Mouse (Mus musculus): ENCODE measurements around the gene Zmiz1. TPM values are rescaled to one million over a fixed set of nuclear protein-coding genes. Genes with fewer than 3 reads are reported as not detected.

Zmiz1 gene
- polyA plus RNA-seq, 1 experiment from 2014 or later: 91.0 TPM

GRCm38 (mm10) chr14:25467911-25468668 lies 9.1 kb downstream of the Zmiz1 start:
- DNase-seq: no peak
- Histone ChIP-seq H3K36me3 (ENCODE audit: control insufficient read depth, insufficient read depth, low read length) (no peaks in the 10 kb centered on the region), H3K27me3 (ENCODE audit: control insufficient read depth, insufficient read depth, low read length) (no peaks in the 10 kb centered on the region), H3K9me3 (ENCODE audit: control insufficient read depth, low read length) (no peaks in the 10 kb centered on the region), H3K4me2 (ENCODE audit: low read length) (no peak overlapping the region), H3K27ac (replicated peaks; ENCODE audit: low read depth, low read length) (peak overlapping the region; percentile 1; the same call in 1 of the 2 replicates), H3K4me3 (replicated peaks; ENCODE audit: low read depth, low read length) (no peak overlapping the region), H3K9ac (replicated peaks; ENCODE audit: low read length) (no peak overlapping the region), H3K4me1 (ENCODE audit: control insufficient read depth, insufficient read depth, low read length) (peaks cover 85% of the 10 kb centered on the region)
- no peak for ATAC-seq (ENCODE audit: low FRiP score, low TSS enrichment)
- WGBS: 75% methylated on average over 10 of the region's 10 CpGs

DNA sequence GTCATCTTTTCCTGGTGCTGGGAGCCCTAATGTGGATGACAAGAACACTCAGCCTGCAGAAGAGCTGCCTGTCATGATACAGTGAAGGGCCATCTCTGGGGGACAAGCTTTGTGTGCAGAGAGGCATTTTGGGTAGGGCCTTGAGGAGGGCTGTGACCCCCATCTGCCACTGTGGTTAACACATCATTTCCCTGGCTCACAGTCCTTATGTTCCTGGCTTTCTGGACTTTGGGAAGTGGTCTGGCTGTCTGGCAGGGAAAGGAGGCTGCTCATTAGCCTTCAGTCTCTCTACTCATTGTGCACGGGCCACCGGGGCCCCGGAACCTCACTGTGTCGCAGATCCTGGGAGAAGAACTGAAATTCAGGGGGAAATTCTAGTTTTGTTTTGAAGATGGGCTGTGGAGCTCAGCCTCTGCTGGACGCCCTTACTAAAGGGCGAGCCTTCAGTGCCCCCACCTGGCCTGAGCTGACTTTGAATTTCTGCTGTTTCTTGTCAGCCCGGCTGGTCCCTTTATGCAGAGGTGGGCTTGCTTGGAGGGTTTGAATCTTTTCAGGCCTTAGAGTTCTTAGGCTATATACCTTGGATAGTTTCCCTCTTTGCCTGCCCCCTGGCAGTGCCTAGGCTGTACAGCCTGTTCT lies 10.0 kb downstream of the Zmiz1 start:
- Histone ChIP-seq H3K36me3 (ENCODE audit: control insufficient read depth, insufficient read depth, low read length) (no peaks in the 10 kb centered on the region), H3K4me1 (ENCODE audit: control insufficient read depth, insufficient read depth, low read length) (peaks cover 83% of the 10 kb centered on the region), H3K27ac (replicated peaks; ENCODE audit: low read depth, low read length) (peak overlapping the region; percentile 49), H3K4me2 (ENCODE audit: low read length) (no peak overlapping the region), H3K4me3 (replicated peaks; ENCODE audit: low read depth, low read length) (no peak overlapping the region), H3K9me3 (ENCODE audit: control insufficient read depth, low read length) (no peaks in the 10 kb centered on the region), H3K27me3 (ENCODE audit: control insufficient read depth, insufficient read depth, low read length) (no peaks in the 10 kb centered on the region), H3K9ac (replicated peaks; ENCODE audit: low read length) (no peak overlapping the region; the same call in 1 of the 2 replicates)
- WGBS: 57% methylated on average over 7 of the region's 7 CpGs
- DNase-seq: no peak
- no peak for ATAC-seq (ENCODE audit: low FRiP score, low TSS enrichment)

GRCm38 (mm10) chr14:25470224-25470805 lies 11.3 kb downstream of the Zmiz1 start:
- Histone ChIP-seq H3K27ac (replicated peaks; ENCODE audit: low read depth, low read length) (no peak overlapping the region), H3K4me1 (ENCODE audit: control insufficient read depth, insufficient read depth, low read length) (peaks cover 83% of the 10 kb centered on the region), H3K4me2 (ENCODE audit: low read length) (no peak overlapping the region), H3K36me3 (ENCODE audit: control insufficient read depth, insufficient read depth, low read length) (no peaks in the 10 kb centered on the region), H3K9me3 (ENCODE audit: control insufficient read depth, low read length) (no peaks in the 10 kb centered on the region), H3K4me3 (replicated peaks; ENCODE audit: low read depth, low read length) (no peak overlapping the region), H3K9ac (replicated peaks; ENCODE audit: low read length) (no peak overlapping the region), H3K27me3 (ENCODE audit: control insufficient read depth, insufficient read depth, low read length) (no peaks in the 10 kb centered on the region)
- DNase-seq (no peak), ATAC-seq (ENCODE audit: low FRiP score, low TSS enrichment) (no peak)
- 74% methylated on average over 7 of the region's 7 CpGs for WGBS

DNA sequence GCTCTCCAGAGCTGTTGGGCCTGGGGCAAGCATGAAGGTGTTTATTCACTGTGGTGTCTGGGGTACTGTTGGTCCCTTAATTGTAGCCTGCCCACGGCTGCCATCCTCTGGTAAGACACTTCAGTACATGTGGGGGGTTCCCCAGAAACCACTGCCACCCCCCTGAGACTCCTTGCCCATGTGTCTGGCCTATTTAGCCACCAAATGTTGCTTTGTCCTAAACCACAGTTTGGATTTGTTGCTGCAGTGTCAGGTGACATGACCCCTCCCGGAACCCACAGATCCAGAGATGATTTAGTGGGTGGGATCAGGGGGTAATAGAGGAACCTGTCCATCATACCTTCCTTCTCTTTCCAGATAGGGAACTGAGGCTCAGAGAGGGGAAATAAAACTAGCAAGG lies 12.1 kb downstream of the Zmiz1 start:
- ATAC-seq (ENCODE audit: low FRiP score, low TSS enrichment) (no peak), DNase-seq (no peak)
- H3K27ac ChIP-seq (replicated peaks; ENCODE audit: low read depth, low read length): 0 out of 2 replicates have a peak overlapping the region, but pooled peaks have one; percentile 26
- H3K4me3 ChIP-seq (replicated peaks; ENCODE audit: low read depth, low read length): no peak overlapping the region
- no peaks in the 10 kb centered on the region for H3K9me3 ChIP-seq (ENCODE audit: control insufficient read depth, low read length)
- peaks cover 83% of the 10 kb centered on the region for H3K4me1 ChIP-seq (ENCODE audit: control insufficient read depth, insufficient read depth, low read length)
- no peaks in the 10 kb centered on the region for H3K27me3 ChIP-seq (ENCODE audit: control insufficient read depth, insufficient read depth, low read length)
- H3K36me3 ChIP-seq (ENCODE audit: control insufficient read depth, insufficient read depth, low read length): no peaks in the 10 kb centered on the region
- WGBS: 69% methylated on average over 2 of the region's 2 CpGs
- H3K4me2 ChIP-seq (ENCODE audit: low read length): no peak overlapping the region
- H3K9ac ChIP-seq (replicated peaks; ENCODE audit: low read length): no peak overlapping the region

DNA sequence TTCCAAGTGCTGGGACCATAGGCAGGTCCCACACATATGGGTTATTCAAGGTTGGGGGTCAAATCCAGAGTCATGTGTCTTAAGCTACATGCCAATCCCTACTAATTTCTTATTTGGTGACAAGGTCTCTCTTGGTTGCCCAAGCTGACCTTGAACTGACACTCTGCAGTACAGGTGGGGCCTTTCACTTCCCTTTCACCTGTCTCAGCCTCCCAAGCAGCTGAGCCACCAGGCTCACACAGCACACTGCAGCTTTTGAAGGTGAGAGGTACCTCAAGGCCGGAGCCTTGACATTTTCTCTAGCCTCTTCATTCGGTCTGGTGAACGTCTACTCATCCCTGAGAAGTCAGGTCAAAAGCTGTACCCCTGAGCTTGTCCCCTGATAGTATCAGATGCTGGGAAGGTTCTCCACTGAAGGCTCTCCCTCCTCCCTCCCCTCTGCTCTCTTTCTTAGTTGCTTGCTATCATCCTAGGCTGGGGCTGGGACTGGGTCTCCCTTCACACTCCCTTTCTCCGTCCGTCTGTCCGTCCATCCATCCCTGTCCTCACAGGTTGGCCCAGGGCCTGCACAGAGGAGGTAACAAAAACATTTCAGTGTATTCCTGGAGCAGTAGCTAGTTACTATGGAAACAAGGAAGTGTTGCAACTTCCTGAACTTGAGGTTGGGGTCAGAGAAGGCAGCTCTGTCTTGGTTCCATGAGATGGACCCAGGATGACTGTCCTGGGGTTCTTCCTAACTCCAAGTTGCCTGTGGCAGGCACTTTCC lies 13.3 kb downstream of the Zmiz1 start:
- no peak for ATAC-seq (ENCODE audit: low FRiP score, low TSS enrichment)
- Histone ChIP-seq H3K9ac (replicated peaks; ENCODE audit: low read length) (no peak overlapping the region), H3K9me3 (ENCODE audit: control insufficient read depth, low read length) (no peaks in the 10 kb centered on the region), H3K4me2 (ENCODE audit: low read length) (no peak overlapping the region), H3K27me3 (ENCODE audit: control insufficient read depth, insufficient read depth, low read length) (no peaks in the 10 kb centered on the region), H3K4me1 (ENCODE audit: control insufficient read depth, insufficient read depth, low read length) (peaks cover 86% of the 10 kb centered on the region), H3K36me3 (ENCODE audit: control insufficient read depth, insufficient read depth, low read length) (no peaks in the 10 kb centered on the region), H3K27ac (replicated peaks; ENCODE audit: low read depth, low read length) (0 out of 2 replicates have a peak overlapping the region, but pooled peaks have one; percentile 60), H3K4me3 (replicated peaks; ENCODE audit: low read depth, low read length) (no peak overlapping the region)
- no peak for DNase-seq
- WGBS: 69% methylated on average over 6 of the region's 6 CpGs

GRCm38 (mm10) chr14:25472981-25473649 lies 14.1 kb downstream of the Zmiz1 start:
- Histone ChIP-seq H3K27ac (replicated peaks; ENCODE audit: low read depth, low read length) (peak overlapping the region; percentile 60), H3K4me3 (replicated peaks; ENCODE audit: low read depth, low read length) (no peak overlapping the region), H3K27me3 (ENCODE audit: control insufficient read depth, insufficient read depth, low read length) (no peaks in the 10 kb centered on the region), H3K9ac (replicated peaks; ENCODE audit: low read length) (peak overlapping the region; percentile 16; the same call in 1 of the 2 replicates), H3K4me1 (ENCODE audit: control insufficient read depth, insufficient read depth, low read length) (peaks cover 86% of the 10 kb centered on the region), H3K36me3 (ENCODE audit: control insufficient read depth, insufficient read depth, low read length) (no peaks in the 10 kb centered on the region), H3K9me3 (ENCODE audit: control insufficient read depth, low read length) (no peaks in the 10 kb centered on the region), H3K4me2 (ENCODE audit: low read length) (no peak overlapping the region; the same call in 1 of the 2 replicates)
- DNase-seq: no peak
- WGBS: 32% methylated on average over 6 of the region's 6 CpGs
- no peak for ATAC-seq (ENCODE audit: low FRiP score, low TSS enrichment)

DNA sequence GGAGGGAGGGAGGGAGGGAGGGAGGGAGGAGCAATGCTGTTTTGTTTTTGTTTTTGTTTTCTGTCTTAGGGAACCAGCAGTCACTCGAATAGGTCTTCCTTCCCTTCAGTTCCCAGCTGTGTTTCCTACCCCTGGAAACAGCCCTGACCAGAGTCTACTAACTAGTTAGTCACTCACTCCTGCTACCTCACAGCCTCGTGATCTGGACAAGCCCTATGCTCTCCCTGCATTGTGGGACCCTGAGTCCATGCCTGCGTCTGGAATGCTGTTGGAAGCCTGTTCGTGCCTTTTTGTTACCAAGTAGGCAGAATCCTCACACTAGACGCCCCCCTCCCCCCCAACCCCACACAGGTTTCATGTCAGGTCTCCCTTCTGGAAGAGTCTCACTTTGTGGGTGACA lies 15.0 kb downstream of the Zmiz1 start:
- no peaks in the 10 kb centered on the region for H3K9me3 ChIP-seq (ENCODE audit: control insufficient read depth, low read length)
- H3K4me1 ChIP-seq (ENCODE audit: control insufficient read depth, insufficient read depth, low read length): peaks cover 86% of the 10 kb centered on the region
- no peak overlapping the region for H3K4me3 ChIP-seq (replicated peaks; ENCODE audit: low read depth, low read length)
- peak overlapping the region; percentile 60; the same call in 1 of the 2 replicates for H3K27ac ChIP-seq (replicated peaks; ENCODE audit: low read depth, low read length)
- ATAC-seq (ENCODE audit: low FRiP score, low TSS enrichment) (no peak), DNase-seq (no peak)
- H3K9ac ChIP-seq (replicated peaks; ENCODE audit: low read length): no peak overlapping the region
- H3K36me3 ChIP-seq (ENCODE audit: control insufficient read depth, insufficient read depth, low read length): no peaks in the 10 kb centered on the region
- WGBS: 50% methylated on average over 5 of the region's 5 CpGs
- no peak overlapping the region for H3K4me2 ChIP-seq (ENCODE audit: low read length)
- H3K27me3 ChIP-seq (ENCODE audit: control insufficient read depth, insufficient read depth, low read length): no peaks in the 10 kb centered on the region

DNA sequence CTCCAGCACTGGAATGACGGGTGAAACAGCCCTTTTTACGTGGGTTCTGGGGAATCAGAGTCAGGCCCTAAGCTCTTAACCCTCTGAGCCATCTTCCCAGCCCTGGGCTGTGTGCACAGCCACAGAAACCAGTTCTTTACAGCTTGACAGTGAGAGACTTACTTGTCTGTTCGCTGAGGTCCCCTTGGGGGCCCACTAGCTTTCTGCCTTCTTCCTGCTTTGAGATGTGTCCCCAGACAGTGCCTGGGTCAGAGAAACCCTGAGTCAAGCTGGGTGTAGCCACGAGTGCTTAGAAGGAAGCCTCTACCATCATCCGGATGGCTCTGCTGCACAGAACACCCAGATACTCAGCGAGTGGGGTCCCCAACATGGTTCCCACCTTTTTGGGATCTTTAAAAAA lies 15.7 kb downstream of the Zmiz1 start:
- Histone ChIP-seq H3K4me3 (replicated peaks; ENCODE audit: low read depth, low read length) (no peak overlapping the region), H3K4me2 (ENCODE audit: low read length) (no peak overlapping the region), H3K4me1 (ENCODE audit: control insufficient read depth, insufficient read depth, low read length) (peaks cover 91% of the 10 kb centered on the region), H3K9ac (replicated peaks; ENCODE audit: low read length) (no peak overlapping the region), H3K9me3 (ENCODE audit: control insufficient read depth, low read length) (no peaks in the 10 kb centered on the region), H3K27ac (replicated peaks; ENCODE audit: low read depth, low read length) (no peak overlapping the region; the same call in 1 of the 2 replicates), H3K36me3 (ENCODE audit: control insufficient read depth, insufficient read depth, low read length) (no peaks in the 10 kb centered on the region), H3K27me3 (ENCODE audit: control insufficient read depth, insufficient read depth, low read length) (no peaks in the 10 kb centered on the region)
- DNase-seq (no peak), ATAC-seq (ENCODE audit: low FRiP score, low TSS enrichment) (no peak)
- WGBS: 63% methylated on average over 6 of the region's 6 CpGs

Measured in midbrain, embryonic 14.5 days (tissue).